Mouse (Mus musculus) MEL (cell line): ENCODE measurements around the gene 3110021N24Rik. TPM values are rescaled to one million over a fixed set of nuclear protein-coding genes. Genes with fewer than 3 reads are reported as not detected.

Experiments
- DNase-seq: peaks from one replicate; pipeline ENCODE4 v3.0.0; 2011; ENCODE audit warnings: low read depth, low spot score
- H3K27ac ChIP-seq: 2 replicates; pipeline ENCODE4 v1.5.1; 2012; ENCODE audit warnings: low read depth, mild to moderate bottlenecking, control low read depth, low read length, moderate library complexity; ENCODE audit not compliant: control insufficient read depth
- H3K27me3 ChIP-seq, 2 experiments: fragments of 150-350 bp in 1 of 2; sonication (generic) in 1 of 2; 2 replicates each; pipeline ENCODE4 v1.6.1; 2012; ENCODE audit warnings: low read length in 2 of 2, mild to moderate bottlenecking in 2 of 2, improper control_type of control experiment in 1 of 2, moderate library complexity in 1 of 2; ENCODE audit not compliant: insufficient read depth in 2 of 2, control insufficient read depth in 1 of 2
- H3K36me3 ChIP-seq, 2 experiments: 2 replicates each; pipeline ENCODE4 v1.6.1; 2012 to 2014; ENCODE audit warnings: low read length in 2 of 2, improper control_type of control experiment in 1 of 2, inconsistent platforms in 1 of 2, mild to moderate bottlenecking in 1 of 2; ENCODE audit not compliant: insufficient read depth in 2 of 2, control insufficient read depth in 1 of 2
- H3K4me1 ChIP-seq, 2 experiments: fragments of 150-350 bp in 1 of 2; sonication (generic) in 1 of 2; 2 replicates each; pipeline ENCODE4 v1.6.1; 2012; ENCODE audit warnings: low read length in 2 of 2, improper control_type of control experiment in 1 of 2, mild to moderate bottlenecking in 1 of 2; ENCODE audit not compliant: insufficient read depth in 2 of 2, control insufficient read depth in 1 of 2
- H3K4me3 ChIP-seq, 2 experiments: fragments of 150-350 bp in 1 of 2; sonication (generic) in 1 of 2; 2 replicates each; pipeline ENCODE4 v1.5.1; 2012; ENCODE audit warnings: low read depth in 2 of 2, low read length in 2 of 2, mild to moderate bottlenecking in 2 of 2, moderate library complexity in 2 of 2, control low read depth in 1 of 2, improper control_type of control experiment in 1 of 2; ENCODE audit not compliant: control insufficient read depth in 1 of 2, insufficient read depth in 1 of 2
- H3K79me2 ChIP-seq: 2 replicates; pipeline ENCODE4 v1.6.1; 2012; ENCODE audit warnings: mild to moderate bottlenecking, low read length, moderate library complexity; ENCODE audit not compliant: control insufficient read depth, poor library complexity, insufficient read depth
- H3K9ac ChIP-seq: 2 replicates; pipeline ENCODE4 v1.6.1; 2012; ENCODE audit warnings: low read depth, mild to moderate bottlenecking, control low read depth, low read length, moderate library complexity; ENCODE audit not compliant: control insufficient read depth, poor library complexity, severe bottlenecking
- H3K9me3 ChIP-seq: fragments of 150-350 bp; sonication (generic); replicated peaks from 2 replicates; pipeline ENCODE4 v1.6.1; 2012; ENCODE audit warnings: mild to moderate bottlenecking, low read length, improper control_type of control experiment, moderate library complexity; ENCODE audit not compliant: insufficient read depth
- BHLHE40 ChIP-seq: IDR thresholded peaks from 2 replicates; pipeline ENCODE4 v1.6.1; 2012; ENCODE audit warnings: low read depth, mild to moderate bottlenecking, inconsistent platforms, low read length, improper control_type of control experiment, borderline replicate concordance
- CHD1 ChIP-seq: IDR thresholded peaks from 2 replicates; pipeline ENCODE4 v1.6.1; 2012; ENCODE audit warnings: low read depth, mild to moderate bottlenecking, inconsistent platforms, low read length, improper control_type of control experiment
- CHD2 ChIP-seq: IDR thresholded peaks from 2 replicates; pipeline ENCODE4 v1.6.1; 2011; ENCODE audit warnings: low read length, improper control_type of control experiment
- ETS1 ChIP-seq: IDR thresholded peaks from 2 replicates; pipeline ENCODE4 v1.6.1; 2012; ENCODE audit warnings: low read depth, mild to moderate bottlenecking, inconsistent platforms, low read length, improper control_type of control experiment, moderate library complexity
- KAT2A ChIP-seq: conservative IDR thresholded peaks from 2 replicates; pipeline ENCODE4 v1.6.1; 2012; ENCODE audit warnings: low read depth, low read length, improper control_type of control experiment, inconsistent platforms
- MAFK ChIP-seq: IDR thresholded peaks from 2 replicates; pipeline ENCODE4 v1.6.1; 2011; ENCODE audit warnings: low read depth, mild to moderate bottlenecking, low read length, improper control_type of control experiment, borderline replicate concordance
- MAZ ChIP-seq: IDR thresholded peaks from 2 replicates; pipeline ENCODE4 v1.6.1; 2012; ENCODE audit warnings: low read depth, mild to moderate bottlenecking, inconsistent platforms, low read length, improper control_type of control experiment
- MEF2A ChIP-seq: IDR thresholded peaks from 2 replicates; pipeline ENCODE4 v1.6.1; 2014; ENCODE audit warnings: low read depth, mild to moderate bottlenecking, inconsistent platforms, low read length, improper control_type of control experiment; ENCODE audit not compliant: poor library complexity, insufficient replicate concordance, severe bottlenecking; ENCODE audit errors: extremely low read depth
- MXI1 ChIP-seq: IDR thresholded peaks from 2 replicates; pipeline ENCODE4 v1.6.1; 2011; ENCODE audit warnings: mild to moderate bottlenecking, low read depth, low read length, improper control_type of control experiment
- MYC ChIP-seq: IDR thresholded peaks from 2 replicates; pipeline ENCODE4 v1.6.1; 2011; ENCODE audit warnings: low read depth, mild to moderate bottlenecking, low read length, improper control_type of control experiment, moderate library complexity
- POLR2A ChIP-seq, 2 experiments: IDR thresholded peaks; 2 replicates each; pipeline ENCODE4 v1.6.1; 2011 to 2012; ENCODE audit warnings: low read length in 2 of 2, mild to moderate bottlenecking in 2 of 2, control low read depth in 1 of 2, improper control_type of control experiment in 1 of 2, low read depth in 1 of 2, moderate library complexity in 1 of 2; ENCODE audit not compliant: control insufficient read depth in 1 of 2, insufficient read depth in 1 of 2, poor library complexity in 1 of 2
- RAD21 ChIP-seq: IDR thresholded peaks from 2 replicates; pipeline ENCODE4 v1.6.1; 2011; ENCODE audit warnings: mild to moderate bottlenecking, low read depth, low read length, improper control_type of control experiment
- RCOR1 ChIP-seq: IDR thresholded peaks from 2 replicates; pipeline ENCODE4 v1.6.1; 2012; ENCODE audit warnings: low read depth, mild to moderate bottlenecking, inconsistent platforms, low read length, improper control_type of control experiment
- SIN3A ChIP-seq: IDR thresholded peaks from 2 replicates; pipeline ENCODE4 v1.6.1; 2012; ENCODE audit warnings: low read length, improper control_type of control experiment, inconsistent platforms
- TCF12 ChIP-seq: IDR thresholded peaks from 2 replicates; pipeline ENCODE4 v1.6.1; 2014; ENCODE audit warnings: low read depth, mild to moderate bottlenecking, inconsistent platforms, low read length, improper control_type of control experiment, moderate library complexity
- USF1 ChIP-seq: IDR thresholded peaks from 2 replicates; pipeline ENCODE4 v1.6.1; 2014; ENCODE audit warnings: low read depth, mild to moderate bottlenecking, inconsistent platforms, low read length, improper control_type of control experiment, moderate library complexity
- USF2 ChIP-seq, 2 experiments: IDR thresholded peaks; 2 replicates each; pipeline ENCODE4 v1.6.1; 2011 to 2012; ENCODE audit warnings: improper control_type of control experiment in 2 of 2, low read length in 2 of 2, borderline replicate concordance in 1 of 2, inconsistent platforms in 1 of 2, low read depth in 1 of 2, mild to moderate bottlenecking in 1 of 2; ENCODE audit not compliant: insufficient read depth in 1 of 2
- ZC3H11A ChIP-seq: IDR thresholded peaks from 2 replicates; pipeline ENCODE4 v1.6.1; 2012; ENCODE audit warnings: low read depth, mild to moderate bottlenecking, inconsistent platforms, low read length, improper control_type of control experiment
- ZKSCAN1 ChIP-seq: IDR thresholded peaks from 2 replicates; pipeline ENCODE4 v1.6.1; 2012; ENCODE audit warnings: low read depth, mild to moderate bottlenecking, inconsistent platforms, low read length, improper control_type of control experiment, moderate library complexity
- ZMIZ1 ChIP-seq: IDR thresholded peaks from 2 replicates; pipeline ENCODE4 v1.6.1; 2012; ENCODE audit warnings: low read depth, mild to moderate bottlenecking, inconsistent platforms, low read length, improper control_type of control experiment, moderate library complexity
- ZNF384 ChIP-seq: IDR thresholded peaks from 2 replicates; pipeline ENCODE4 v1.6.1; 2012; ENCODE audit warnings: low read depth, mild to moderate bottlenecking, inconsistent platforms, low read length, improper control_type of control experiment
- polyA plus RNA-seq, 2 experiments: library from polyadenylated mRNA; stranded (reverse) in 1 of 2; unstranded in 1 of 2; fragments of >175 nt in 1 of 2; fragments of >200 nt in 1 of 2; gene quantifications; 2 replicates each; pipeline versions ENCODE4 v1.2.1 to v1.2.4; 2012; ENCODE audit warnings: low replicate concordance in 2 of 2, low read depth in 1 of 2; ENCODE audit not compliant: insufficient read length in 2 of 2, insufficient read depth in 1 of 2, missing spikeins in 1 of 2
- total RNA-seq: library from RNA; depleted of rRNA; stranded (reverse); fragments of 300-350 nt; gene quantifications from 2 replicates; pipeline ENCODE4 v1.2.3, GENCODE M21; 2012

3110021N24Rik gene
- total and polyA plus RNA-seq, 3 experiments = not detected

DNA sequence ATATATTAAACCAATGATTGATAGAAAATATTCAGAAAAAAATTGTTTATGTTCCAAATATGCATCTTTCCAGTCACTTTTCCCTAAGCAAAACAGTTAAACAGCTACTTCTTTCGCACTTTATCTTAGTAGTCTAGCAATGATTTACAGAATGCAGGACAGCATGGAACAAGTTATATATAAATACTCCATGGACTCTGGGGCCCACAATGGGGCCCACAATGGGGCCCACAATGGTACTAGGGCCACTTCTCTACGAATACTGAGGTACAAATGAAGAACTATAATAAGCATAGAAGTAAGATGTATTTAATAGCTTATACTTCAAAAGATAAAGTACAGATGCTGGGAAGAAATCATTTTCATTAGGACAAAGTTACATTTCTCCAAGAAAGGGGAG, 4.7 kb downstream of the 3110021N24Rik start:
- no peak overlapping the region for H3K4me3 ChIP-seq
- TF ChIP-seq BHLHE40 (no peak), ZC3H11A (no peak), USF1 (no peak), MYC (no peak), ZNF384 (no peak), MAFK (no peak), POLR2A (IDR thresholded peaks at IDR 0.05; ENCODE audit: control insufficient read depth in 1 of 2, insufficient read depth in 1 of 2, low read depth in 1 of 2, low read length in 2 of 2, poor library complexity in 1 of 2) (no peak), MXI1 (no peak), KAT2A (no peak), ETS1 (no peak), RCOR1 (no peak), ZMIZ1 (no peak), RAD21 (no peak), TCF12 (no peak), CHD2 (no peak), ZKSCAN1 (no peak), MEF2A (no peak)
- TF ChIP-seq, all 39 proteins: peak for 0
- Histone ChIP-seq H3K27me3 (peaks cover 14 to 24% of the 10 kb centered on the region in 2 experiments), H3K79me2 (no peaks in the 10 kb centered on the region), H3K27ac (no peak overlapping the region), H3K36me3 (no peaks in the 10 kb centered on the region), H3K4me1 (no peaks in the 10 kb centered on the region), H3K9ac (no peak overlapping the region), H3K9me3 (no peaks in the 10 kb centered on the region)
- no peak for DNase-seq

DNA sequence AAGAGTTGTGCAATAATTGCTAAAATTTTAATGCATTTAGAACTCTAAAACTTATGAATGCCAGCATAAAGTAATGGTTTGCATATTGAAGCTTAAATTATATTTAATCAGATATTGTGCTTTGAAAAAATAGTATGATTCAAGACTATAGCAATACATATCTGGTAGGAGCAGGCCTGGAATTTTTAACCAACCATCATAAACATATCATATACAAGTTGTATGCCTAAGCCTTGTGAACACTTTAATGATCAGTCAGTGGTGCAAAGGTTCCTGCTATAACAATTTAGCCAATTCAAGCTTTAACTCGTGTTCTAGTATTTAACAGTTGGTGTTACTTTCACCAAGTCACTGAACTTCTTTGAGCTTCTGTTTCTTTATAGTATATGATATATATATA, 11.0 kb downstream of the 3110021N24Rik start:
- H3K79me2 ChIP-seq = no peaks in the 10 kb centered on the region
- no peak for DNase-seq
- H3K4me1 ChIP-seq = no peaks in the 10 kb centered on the region
- TF ChIP-seq ZKSCAN1 (no peak), SIN3A (no peak), CHD2 (no peak), RAD21 (no peak), MAFK (no peak), USF2 (IDR thresholded peaks at IDR 0.05; ENCODE audit: borderline replicate concordance in 1 of 2, insufficient read depth in 1 of 2, low read depth in 1 of 2, low read length in 2 of 2) (no peak), USF1 (no peak), MAZ (no peak), ZMIZ1 (no peak), CHD1 (no peak)
- no peak overlapping the region for H3K9ac ChIP-seq
- H3K27ac ChIP-seq = no peak overlapping the region
- H3K36me3 ChIP-seq = no peaks in the 10 kb centered on the region
- H3K27me3 ChIP-seq = peaks cover 10 to 15% of the 10 kb centered on the region in 2 experiments
- no peaks in the 10 kb centered on the region for H3K9me3 ChIP-seq
- H3K4me3 ChIP-seq = no peak overlapping the region
